Mouse (Mus musculus): Measurements from ENCODE around the gene P2rx4.

Gene P2rx4

DNA sequence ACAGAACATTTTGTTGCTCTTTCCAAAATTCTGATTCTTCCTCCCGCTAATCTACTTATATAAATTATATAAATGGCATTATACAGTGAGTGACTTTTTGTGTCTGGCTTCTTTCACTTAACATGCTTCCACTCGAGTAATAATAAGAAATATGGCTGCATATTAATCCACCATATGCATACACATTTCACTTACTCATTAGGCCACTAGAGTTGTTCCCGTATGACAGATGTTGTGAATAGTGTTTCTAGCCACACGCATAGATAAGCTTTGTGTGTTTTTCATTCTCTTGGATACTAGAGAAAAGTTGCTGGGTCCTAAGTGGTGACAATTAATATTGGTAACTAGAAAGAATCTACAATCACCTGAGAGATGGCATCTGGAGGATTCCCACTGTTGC is 48.3 kb downstream of the P2rx4 start:
- CTCF ChIA-PET = interaction anchor here (0.7 kb wide), 1 partner anchor 14 kb away, joined by 3 read pairs; no protein-coding TSS in a partner anchor

DNA sequence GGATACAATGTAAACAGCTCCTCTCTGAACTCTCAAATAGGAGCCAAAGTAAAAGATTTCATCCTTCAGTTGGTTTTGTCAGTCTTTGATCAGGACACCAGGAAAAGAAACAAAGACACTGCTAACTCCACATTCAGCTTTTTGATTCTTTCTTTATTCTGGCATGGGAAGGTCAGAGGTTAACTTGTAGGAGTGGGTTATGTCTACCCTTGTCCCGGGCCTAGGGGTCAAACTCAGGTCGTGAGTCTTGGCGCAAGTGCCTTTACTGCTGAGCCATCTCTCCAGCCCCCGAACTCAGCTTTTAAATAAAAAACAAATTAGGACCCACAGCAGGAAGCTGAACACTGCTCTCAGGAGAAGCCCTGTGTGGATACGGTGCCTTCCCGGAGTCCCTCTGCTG is 48.8 kb downstream of the P2rx4 start:
- CTCF ChIA-PET = interaction anchor here (0.7 kb wide), 1 partner anchor 14 kb away, joined by 3 read pairs; no protein-coding TSS in a partner anchor

DNA sequence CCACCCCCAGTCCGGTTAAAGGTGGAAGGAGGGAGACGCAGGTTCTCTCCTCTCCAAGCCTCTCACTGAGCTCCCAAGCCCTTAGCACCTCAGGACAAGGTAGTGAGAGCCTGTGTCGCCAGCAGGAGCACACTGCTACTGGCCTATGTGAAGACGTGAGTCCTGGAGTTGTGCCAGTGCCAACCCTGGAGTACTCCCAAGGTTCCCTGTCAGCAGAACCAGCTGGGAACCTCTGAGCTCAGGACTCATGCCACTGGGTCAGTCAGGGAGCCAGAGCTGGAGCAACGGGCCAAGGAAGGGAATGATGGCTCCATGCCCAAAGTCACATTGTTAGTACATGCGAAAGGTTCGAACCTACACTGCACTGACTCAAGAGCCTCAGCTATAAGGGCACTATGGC is 49.3 kb downstream of the P2rx4 start:
- CTCF ChIA-PET = no interaction called here

DNA sequence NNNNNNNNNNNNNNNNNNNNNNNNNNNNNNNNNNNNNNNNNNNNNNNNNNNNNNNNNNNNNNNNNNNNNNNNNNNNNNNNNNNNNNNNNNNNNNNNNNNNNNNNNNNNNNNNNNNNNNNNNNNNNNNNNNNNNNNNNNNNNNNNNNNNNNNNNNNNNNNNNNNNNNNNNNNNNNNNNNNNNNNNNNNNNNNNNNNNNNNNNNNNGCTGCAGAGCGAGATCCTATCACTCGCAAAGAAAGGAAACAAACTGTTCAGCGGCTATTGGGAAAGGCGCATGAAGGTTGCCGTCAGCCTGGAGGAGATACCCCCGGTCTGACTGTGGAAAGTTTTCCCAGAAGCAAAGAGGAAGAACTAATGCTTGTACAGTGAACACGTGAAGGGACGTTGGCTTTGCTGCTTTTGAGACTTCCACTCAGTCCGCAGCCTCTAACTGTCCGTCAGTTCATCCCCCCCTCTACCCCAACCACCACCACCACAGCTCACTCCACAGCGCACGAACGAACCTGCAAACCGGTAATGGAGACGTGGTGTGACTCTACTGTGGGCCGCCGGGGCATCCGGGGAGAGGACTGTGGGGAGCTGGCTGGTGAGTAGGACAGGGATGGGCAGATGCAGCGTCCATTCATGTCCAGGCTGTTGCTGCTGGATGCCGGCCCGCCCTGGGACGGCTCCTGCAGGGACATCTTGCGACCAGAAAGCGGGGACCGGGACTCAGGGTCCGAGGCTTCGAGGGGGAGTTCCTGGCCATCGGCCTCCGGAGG is 56.1 kb downstream of the P2rx4 start:
- CTCF ChIA-PET = interaction anchor here (0.7 kb wide), 1 partner anchor 339 kb away, joined by 12 read pairs; no protein-coding TSS in a partner anchor

DNA sequence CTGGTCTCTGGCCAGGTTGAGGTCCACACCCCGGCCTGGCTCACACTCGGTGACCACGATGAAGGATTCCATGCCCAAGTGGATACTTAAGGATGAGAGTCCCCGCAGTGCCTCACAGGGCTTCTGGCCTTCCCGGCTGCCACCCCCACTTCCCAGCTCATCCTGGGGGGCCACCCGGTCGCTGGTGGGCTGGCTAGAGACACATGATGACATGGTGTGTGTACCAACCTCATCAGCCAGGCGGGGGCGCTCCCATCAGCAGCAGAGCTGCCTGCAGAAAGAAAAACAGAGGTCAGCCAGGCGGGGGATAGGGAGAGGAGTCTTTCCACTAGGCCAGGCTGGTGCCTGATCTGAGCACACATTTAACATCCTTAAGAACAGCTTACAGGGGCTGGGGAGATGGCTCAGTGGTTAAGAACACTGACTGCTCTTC is 56.7 kb downstream of the P2rx4 start:
- CTCF ChIA-PET = no interaction called here

DNA sequence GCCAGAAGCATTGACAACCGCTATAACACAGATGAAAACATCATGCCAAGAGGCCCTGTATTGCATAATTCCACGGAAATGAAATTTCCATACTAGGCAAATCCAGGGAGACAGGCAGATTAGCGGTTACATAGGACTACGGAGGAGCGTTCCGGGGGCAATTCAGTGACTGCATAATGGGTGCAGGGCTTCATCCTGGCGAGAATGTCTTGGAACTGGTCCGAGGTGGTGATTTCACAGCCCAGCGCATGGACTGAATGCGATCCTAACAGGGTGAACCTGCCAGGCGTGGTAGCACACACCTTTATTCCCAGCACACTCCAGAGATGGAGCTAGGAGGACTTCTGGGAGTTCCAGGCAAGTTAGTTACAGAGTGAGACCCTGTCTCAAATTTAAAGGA is 59.9 kb downstream of the P2rx4 start:
- CTCF ChIA-PET = no interaction called here

DNA sequence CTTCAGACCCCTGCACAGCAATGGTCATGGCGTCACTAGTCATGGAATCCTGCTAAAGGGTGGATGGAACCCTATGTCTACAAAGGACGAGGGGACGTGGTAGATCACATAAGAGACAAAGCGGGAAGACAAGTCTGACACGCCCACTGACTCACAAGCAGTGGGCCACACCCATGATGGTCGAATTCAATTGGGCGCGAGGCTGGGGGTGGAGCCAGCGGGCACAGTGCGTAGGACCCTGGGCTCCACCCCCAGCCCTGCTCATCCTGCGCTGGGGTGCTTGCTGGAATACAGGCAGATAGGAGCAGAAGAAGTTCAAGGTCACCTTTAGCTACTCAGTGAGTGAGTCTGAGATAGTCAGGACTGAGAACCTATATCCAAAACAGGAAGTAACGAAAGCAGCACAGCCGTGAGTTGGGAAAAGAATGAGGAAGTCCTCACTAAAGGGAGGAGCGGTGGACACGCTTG is 61.8 kb downstream of the P2rx4 start:
- CTCF ChIA-PET = interaction anchor here (0.6 kb wide), 1 partner anchor 284 kb away, joined by 3 read pairs; no protein-coding TSS in a partner anchor

DNA sequence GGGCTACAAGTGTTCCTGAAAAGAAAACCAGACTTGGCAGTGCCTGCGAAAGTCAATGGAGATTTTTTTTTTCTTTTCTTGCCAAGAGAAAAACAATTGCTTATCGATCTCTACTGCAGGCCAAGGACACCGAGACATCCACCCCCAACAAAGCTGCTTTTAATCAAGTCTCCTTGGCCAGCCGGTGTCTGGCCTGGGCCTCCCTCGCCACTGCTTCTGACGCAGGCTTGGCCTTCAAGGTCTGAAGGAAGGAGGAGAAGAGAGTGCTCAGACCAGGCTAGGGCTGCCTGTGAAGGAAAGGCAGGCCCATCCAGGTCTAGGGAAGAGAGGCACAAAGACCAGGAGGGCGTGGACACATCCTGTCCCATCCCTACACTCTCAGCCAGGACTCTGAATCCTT is 63.0 kb downstream of the P2rx4 start:
- CTCF ChIA-PET = no interaction called here

DNA sequence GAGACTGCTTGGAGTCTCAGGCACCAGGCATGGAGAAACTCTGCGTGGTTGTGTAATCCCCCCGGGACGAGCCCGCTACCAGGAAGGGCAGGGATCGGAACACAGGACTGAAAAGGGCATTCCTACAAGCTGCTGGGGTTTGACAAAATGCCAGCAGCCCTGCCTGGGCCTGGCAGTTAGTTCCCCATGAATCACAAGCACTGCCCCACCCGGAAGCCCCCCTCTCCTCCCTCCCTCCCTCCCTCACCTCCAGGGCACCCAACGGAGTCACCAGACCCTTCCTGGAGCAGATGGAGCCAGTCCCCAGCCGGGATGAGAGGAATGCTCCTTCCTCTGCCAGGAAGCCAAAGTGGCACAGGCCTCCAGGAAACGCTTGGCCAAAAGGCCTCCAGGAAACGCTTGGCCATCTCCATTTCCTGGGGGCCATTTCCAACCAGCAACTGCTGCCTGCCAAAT is 63.5 kb downstream of the P2rx4 start:
- CTCF ChIA-PET = no interaction called here

DNA sequence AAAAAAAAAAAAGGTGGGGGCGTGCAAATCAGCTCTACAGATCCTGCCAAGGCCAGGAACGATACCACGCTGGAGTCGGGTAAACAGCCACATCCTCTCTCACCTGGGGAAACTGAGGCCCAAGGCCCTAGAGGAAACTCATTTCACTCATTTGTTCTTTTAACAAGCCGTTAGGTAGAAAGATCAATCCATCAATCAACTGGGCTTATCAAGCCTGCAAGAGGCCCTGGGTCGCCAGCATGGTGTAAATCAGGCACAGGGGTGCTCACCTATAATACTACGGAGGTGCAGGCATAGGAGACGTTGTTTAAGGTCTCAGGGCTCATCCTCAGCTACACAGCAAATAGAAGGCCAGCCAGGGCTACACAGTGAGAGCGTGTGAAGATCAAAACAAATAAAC is 64.1 kb downstream of the P2rx4 start:
- CTCF ChIA-PET = no interaction called here

DNA sequence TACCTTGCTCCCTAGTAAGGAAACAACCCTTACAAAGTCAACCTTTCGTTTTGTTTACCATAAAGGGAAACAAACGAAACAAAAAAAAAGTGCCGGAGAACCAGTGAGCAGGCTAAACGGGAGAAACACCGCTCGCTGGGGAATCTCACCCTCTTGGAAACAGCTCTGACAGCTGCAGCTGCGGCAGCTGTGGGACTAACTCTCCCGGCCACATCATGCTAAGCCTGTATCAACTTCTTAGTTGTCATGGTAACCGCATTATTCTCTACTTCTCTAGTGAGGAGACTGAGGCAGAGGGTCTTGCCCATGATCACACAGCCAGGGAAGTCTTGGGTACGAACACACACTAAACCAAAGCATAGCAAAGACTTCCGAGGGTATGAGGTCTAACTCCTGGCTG is 66.4 kb downstream of the P2rx4 start:
- CTCF ChIA-PET = no interaction called here

DNA sequence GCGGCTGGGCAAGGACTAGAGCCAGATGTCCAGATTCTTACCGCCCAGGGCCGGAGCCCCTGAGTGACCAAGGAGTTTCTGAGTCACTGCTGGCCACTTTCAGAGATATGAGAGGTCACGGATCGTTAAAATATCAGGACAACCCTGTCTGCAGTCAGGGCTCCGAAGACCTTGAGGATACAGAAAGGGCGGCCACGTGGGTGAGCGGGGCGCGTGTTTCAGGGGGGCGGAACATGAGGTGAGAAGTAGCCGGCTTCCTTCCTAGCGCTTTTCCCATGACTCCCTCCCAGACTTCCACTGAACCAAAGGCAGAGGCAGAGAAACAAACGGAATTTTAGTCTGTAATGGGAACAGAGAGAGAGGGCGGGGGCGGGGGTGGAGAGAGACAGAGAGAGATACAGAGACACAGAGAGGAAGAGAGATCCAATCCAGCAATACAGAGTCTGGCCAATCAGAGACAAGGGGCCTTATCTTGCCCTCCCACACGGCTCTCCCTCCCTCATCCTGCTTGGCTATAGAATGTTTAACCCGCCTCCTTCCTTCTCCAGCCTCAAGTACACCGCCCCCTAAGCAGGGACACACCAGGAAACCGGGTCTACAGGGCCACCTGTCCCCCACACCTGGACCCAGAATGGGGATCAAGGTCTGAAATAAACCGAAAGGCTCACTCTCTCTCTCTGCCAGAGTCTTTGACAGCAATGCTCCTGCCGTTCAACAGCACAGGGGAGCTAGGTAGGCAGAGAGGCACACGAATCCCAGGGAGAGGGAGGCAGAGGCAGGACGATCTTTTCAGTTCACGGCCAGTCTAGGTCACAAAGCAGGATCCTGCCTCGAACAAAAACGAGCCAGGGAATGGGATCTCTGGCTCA is 67.6 kb downstream of the P2rx4 start:
- CTCF ChIA-PET = interaction anchor here (0.6 kb wide), 2 partner anchors 14 to 45 kb away, joined by 4 to 5 read pairs; no protein-coding TSS in a partner anchor

DNA sequence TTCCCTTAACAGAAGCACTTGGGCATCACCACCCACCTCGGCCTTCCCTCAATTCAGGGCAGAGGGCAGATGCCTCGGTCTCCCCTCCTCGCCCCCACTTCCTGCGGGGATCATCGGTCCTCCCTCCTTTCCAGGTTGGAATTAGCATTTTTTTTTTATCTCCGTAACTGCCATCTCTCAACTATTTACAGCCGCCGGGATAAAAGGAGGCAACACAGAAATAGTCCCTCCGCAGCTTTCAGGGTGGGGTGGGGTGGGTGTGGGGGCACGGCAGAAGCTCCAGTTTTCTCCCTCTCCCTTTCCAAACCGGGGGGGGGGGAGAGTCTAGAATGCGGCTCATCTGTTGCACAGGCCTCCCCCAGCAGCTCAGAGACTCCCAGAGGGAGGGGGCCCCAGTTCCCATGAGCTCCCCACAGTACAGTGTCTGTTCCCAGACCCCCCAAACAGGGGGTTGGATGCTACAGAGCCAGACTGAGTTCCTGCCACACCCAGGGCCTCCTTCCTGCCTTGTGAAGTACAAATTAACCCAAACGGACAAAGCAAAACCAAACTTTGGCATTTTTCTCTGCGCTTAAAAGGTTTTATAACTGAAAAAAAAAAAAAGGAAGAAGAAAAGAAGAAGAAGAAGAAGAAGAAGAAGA is 68.4 kb downstream of the P2rx4 start:
- CTCF ChIA-PET = interaction anchor here (0.6 kb wide), 2 partner anchors 15 to 44 kb away, joined by 4 to 5 read pairs; no protein-coding TSS in a partner anchor

DNA sequence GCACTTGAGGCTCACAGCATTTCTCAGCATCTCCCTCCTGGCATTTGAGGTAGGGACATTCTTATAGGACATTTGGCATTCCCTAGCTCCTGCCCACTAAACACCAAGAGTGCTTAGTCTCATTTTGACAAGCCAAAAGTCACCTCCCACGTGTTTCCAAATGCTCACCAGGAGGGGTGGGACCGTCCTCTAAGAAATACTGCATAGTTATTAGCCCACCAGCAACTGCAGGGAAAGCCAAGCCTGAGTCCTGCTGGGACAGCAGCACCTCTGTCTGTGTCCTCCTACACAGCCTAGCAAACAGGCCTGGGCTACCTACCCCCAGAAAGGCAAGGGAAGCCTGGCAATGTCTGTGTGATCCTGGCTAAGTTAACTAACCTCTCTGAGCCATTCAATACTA is 70.0 kb downstream of the P2rx4 start:
- CTCF ChIA-PET = interaction anchor here (0.5 kb wide), 1 partner anchor 34 kb away, joined by 8 read pairs; no protein-coding TSS in a partner anchor

DNA sequence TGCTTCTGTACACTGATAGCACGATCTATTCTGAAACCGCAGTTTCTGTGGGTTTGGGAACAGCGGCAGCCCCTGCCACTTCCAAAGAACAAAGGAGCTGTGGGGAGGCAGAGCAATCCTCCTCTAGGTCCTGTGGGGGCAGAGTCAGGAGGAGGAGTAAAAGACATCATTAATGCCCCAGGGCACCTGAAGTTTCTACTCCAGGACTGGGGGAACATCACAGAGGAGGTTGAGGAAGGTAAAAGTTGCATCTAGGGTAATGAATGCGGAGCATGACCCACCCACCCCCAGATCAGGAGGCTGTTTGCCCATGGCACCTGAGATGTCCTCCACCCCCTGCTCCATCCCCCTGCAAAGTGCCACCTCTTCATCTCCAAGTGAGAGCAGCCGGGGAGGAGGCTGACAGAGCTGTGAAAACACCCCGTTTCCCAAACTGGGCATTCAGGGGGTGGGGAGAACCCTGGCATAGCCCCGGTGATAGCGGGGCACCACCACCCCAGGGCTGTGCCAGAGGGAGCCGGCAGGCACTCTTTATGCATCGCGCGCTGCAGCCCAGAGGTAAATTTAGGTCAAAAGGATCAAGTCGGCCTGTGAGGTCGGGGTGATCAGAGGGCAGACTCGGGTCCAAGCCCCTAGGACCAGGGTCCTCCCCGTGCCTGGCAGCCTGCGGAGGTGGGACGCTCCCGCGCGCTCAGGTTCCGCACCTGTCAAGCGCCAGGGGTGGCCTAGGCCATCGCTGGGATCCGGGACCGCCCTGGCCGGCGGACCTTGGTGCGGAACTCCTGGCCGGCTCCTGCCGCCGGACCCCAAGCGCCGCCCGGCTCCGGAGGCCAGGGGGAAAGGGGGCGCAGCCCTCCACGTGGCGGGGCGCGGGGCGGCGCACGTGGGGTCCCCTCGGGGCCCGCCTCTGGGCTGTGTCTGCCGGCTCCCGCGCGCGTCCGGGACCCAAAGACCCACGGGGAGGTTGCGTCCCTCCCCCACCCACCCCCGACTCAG is 71.2 kb downstream of the P2rx4 start:
- CTCF ChIA-PET = interaction anchor here (0.9 to 1.0 kb wide), 2 partner anchors 18 to 45 kb away, joined by 5 to 13 read pairs; no protein-coding TSS in a partner anchor
